Mouse (Mus musculus): ENCODE data around the gene Glis3.

DNA sequence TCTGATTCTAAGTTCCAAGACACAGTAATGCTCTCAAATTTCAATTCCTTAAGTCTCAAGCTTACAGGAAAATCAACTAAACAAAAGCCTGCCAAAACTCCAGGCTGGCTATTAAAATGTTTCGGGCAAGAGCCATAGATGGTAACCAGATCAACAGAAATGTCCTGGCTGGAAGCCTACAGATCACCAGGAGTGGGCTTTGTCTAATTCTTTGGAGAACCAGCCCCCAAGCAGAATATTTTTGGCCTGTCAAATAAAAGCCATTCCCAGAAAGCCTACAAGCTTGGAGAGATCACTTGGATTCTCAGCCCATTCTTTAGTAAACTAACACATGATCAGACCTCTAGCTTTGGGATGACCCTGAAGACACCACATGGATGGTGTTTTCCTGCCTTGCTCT is 303.5 kb downstream of the Glis3 start:
- TF ChIP-seq CTCF (IDR thresholded peaks at IDR 0.05 in 2 of 3, conservative IDR thresholded peaks at IDR 0.05 in 1 of 3; ENCODE audit: control insufficient read depth in 1 of 3, insufficient read depth in 1 of 3, low read depth in 2 of 3, low read length in 3 of 3, poor library complexity in 1 of 3, severe bottlenecking in 1 of 3): no peak
- no peak for TF ChIP-seq ZNF384 (IDR thresholded peaks at IDR 0.05; ENCODE audit: low read depth, low read length)
- no peak for TF ChIP-seq USF2 (IDR thresholded peaks at IDR 0.05; ENCODE audit: borderline replicate concordance in 1 of 2, insufficient read depth in 1 of 2, low read depth in 1 of 2, low read length in 2 of 2)
- TF ChIP-seq POLR2A (IDR thresholded peaks at IDR 0.05; ENCODE audit: control insufficient read depth in 1 of 2, insufficient read depth in 1 of 2, low read depth in 1 of 2, low read length in 2 of 2, poor library complexity in 1 of 2): no peak
- TF ChIP-seq MYC (IDR thresholded peaks at IDR 0.05; ENCODE audit: low read depth, low read length): no peak
- no peak for TF ChIP-seq JUND (IDR thresholded peaks at IDR 0.05; ENCODE audit: low read depth, low read length)
- TF ChIP-seq GATA1 (IDR thresholded peaks at IDR 0.05; ENCODE audit: low read depth, low read length): no peak
- TF ChIP-seq EP300 (IDR thresholded peaks at IDR 0.05; ENCODE audit: low read depth in 1 of 2, low read length in 2 of 2): no peak
- TF ChIP-seq RCOR1 (IDR thresholded peaks at IDR 0.05; ENCODE audit: low read depth, low read length): no peak
- no peak for TF ChIP-seq SIN3A (IDR thresholded peaks at IDR 0.05; ENCODE audit: low read length)
- no peak for TF ChIP-seq MAFK (IDR thresholded peaks at IDR 0.05; ENCODE audit: borderline replicate concordance, low read depth, low read length)
- no peak for TF ChIP-seq TCF12 (IDR thresholded peaks at IDR 0.05; ENCODE audit: low read depth, low read length)
- TF ChIP-seq POLR2AphosphoS5 (IDR thresholded peaks at IDR 0.05; ENCODE audit: borderline replicate concordance, low read depth, low read length): no peak
- TF ChIP-seq CHD1 (IDR thresholded peaks at IDR 0.05; ENCODE audit: low read depth, low read length): no peak

Measured in MEL (cell line).